Mouse (Mus musculus): ENCODE results near the gene Olfr1018. TPM values are rescaled to one million over a fixed set of nuclear protein-coding genes. Genes with fewer than 3 reads are reported as not detected.

Gene Olfr1018
- not detected for total RNA-seq (2023)

DNA sequence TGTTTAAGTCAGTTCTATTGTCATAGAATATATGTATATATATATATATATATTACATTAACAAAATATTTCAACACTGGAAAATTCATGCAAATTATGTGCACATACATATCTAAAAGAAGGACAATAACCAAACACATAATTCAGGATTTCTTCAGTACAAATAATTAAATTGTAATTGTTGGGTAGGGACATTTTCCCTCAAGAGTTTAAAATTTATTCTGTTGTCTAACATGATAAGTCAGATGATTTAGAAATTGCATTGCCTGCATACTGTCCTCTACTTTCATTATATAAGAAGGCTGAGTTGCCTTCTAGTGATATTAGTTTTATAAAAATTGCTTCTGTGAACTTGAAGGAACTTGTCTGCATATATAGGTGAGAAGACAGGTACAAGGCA, at the start of gene Olfr1018:
TSS of gene Olfr1018 (plus strand) at position 301 of the 400 bp plus-strand sequence.

DNA sequence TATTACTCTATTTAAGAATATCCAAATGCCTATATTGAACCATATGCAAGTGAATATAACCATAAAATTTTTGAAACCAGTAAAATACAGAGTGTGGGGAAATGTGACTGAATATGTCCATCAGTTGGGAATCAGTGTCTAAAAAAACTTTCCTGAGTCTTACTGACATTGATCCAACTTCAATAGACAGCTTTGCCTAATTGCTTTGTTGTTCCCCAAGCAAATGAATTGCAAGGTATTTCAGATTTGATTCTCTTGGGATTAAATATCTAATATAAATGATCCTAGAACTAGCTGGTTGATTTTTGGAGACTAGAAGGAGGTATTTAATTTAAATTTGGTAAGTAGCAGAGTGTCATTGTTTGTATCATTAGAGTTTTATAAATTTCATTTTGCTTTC, 45.9 kb upstream of the Olfr1018 start, which contains the start of gene Olfr1014:
TSS of gene Olfr1014 (plus strand) at position 301 of the 400 bp plus-strand sequence.

DNA sequence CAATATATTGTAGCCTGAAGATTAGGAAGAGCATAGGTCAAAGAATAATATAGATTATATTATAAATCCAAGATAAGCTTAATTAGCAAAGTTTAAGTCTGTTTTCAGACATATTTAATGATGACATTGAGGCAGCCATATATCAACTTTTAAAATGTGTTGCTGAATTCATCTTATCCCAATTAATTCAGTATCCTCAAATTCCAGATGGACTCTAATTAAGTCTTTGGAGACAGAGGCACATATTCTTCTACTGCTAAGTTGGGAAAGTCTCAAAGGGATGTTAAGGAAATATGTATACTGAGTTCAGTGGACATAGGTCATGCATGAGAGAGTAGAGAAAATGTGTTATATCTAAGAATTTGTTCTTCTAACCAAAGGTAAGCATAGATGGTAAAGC, 36.6 kb upstream of the Olfr1018 start, which contains the start of gene Olfr1015:
TSS of gene Olfr1015 (plus strand) at position 301 of the 400 bp plus-strand sequence.

GRCm38 (mm10) chr2:85802444-85802843, 15.8 kb upstream of the Olfr1018 start, which contains the start of gene Olfr1016:
Olfr1016 (minus strand) TSS chr2:85802544.

DNA sequence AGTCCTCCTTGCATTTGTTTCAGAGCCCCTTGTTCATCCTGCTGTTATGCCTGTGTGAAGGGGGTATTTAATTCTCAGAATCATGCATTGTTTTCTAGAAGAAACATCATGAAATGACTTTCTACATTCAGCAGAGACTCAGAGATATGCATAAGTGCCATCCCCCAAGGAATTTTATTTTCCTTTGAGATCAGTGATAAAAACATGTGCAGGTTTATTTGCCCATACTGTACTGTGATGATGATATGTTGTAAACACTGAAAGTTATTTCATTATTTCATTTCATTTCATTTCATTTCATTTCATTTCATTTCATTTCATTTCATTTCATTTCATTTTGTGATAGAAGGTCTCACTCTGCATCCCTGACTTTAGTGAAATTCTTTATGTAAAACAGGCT, 27.1 kb downstream of the Olfr1018 start, which contains the start of gene Olfr1019:
TSS of gene Olfr1019 (minus strand) at position 101 of the 400 bp plus-strand sequence.

DNA sequence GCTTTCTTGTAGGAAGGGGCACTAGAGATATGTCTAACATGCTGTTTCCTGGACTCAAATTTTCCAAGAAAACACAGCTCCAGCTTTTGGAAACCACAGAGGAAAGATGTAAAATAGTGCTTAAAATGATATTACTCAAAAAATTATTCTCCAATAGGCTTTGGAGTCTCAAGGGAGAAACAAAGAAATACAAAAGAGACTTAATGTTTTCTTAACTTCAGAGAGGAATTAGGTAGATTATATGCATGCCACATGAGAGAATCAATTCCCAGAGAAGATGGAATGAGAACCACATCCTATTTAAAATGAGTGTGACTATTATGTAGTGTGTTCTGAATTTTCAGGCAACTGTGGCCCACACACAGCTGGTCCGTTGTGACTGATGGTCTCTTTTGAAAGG, 28.5 kb downstream of the Olfr1018 start, which contains the start of gene Olfr1020:
TSS of gene Olfr1020 (plus strand) at position 301 of the 400 bp plus-strand sequence.

GRCm38 (mm10) chr2:85868294-85868693, 50.0 kb downstream of the Olfr1018 start, which contains the start of gene Olfr1022:
Olfr1022 (plus strand) TSS chr2:85868594.

Other genes starting within 250 kb of the Olfr1018 start
- gene Olfr996, start 239.3 kb upstream of the Olfr1018 start, total RNA-seq (2023): not detected
- gene Olfr998, start 229.5 kb upstream of the Olfr1018 start, total RNA-seq (2023): not detected
- not detected for gene Olfr1000, start 206.6 kb upstream of the Olfr1018 start, total RNA-seq (2023)
- not detected for gene Olfr1002, start 167.8 kb upstream of the Olfr1018 start, total RNA-seq (2023)
- not detected for gene Olfr154, start 154.0 kb upstream of the Olfr1018 start, total RNA-seq (2023)
- gene Olfr1006, start 139.7 kb upstream of the Olfr1018 start, total RNA-seq (2023): not detected
- not detected for gene Olfr1008, start 129.0 kb upstream of the Olfr1018 start, total RNA-seq (2023)
- not detected for gene Olfr1009, start 103.1 kb upstream of the Olfr1018 start, total RNA-seq (2023)
- not detected for gene Olfr1012, start 55.7 kb upstream of the Olfr1018 start, total RNA-seq (2023)
- gene Olfr1013, start 51.4 kb upstream of the Olfr1018 start, total RNA-seq (2023): not detected
- not detected for gene Olfr1014, start 45.8 kb upstream of the Olfr1018 start, total RNA-seq (2023)
- gene Olfr1015, start 36.5 kb upstream of the Olfr1018 start, total RNA-seq (2023): not detected
- gene Olfr1016, start 15.9 kb upstream of the Olfr1018 start, total RNA-seq (2023): not detected
- gene Olfr1019, start 27.0 kb downstream of the Olfr1018 start, total RNA-seq (2023): not detected
- not detected for gene Olfr1020, start 28.6 kb downstream of the Olfr1018 start, total RNA-seq (2023)
- gene Olfr1022, start 50.1 kb downstream of the Olfr1018 start, total RNA-seq (2023): not detected
- not detected for gene Olfr1023, start 67.2 kb downstream of the Olfr1018 start, total RNA-seq (2023)
- gene Olfr1024, start 86.6 kb downstream of the Olfr1018 start, total RNA-seq (2023): not detected
- not detected for gene Olfr1025-ps1, start 96.7 kb downstream of the Olfr1018 start, total RNA-seq (2023)
- not detected for gene Olfr1026, start 103.1 kb downstream of the Olfr1018 start, total RNA-seq (2023)
- gene Olfr1028, start 132.0 kb downstream of the Olfr1018 start, total RNA-seq (2023): not detected
- not detected for gene Olfr1029, start 155.4 kb downstream of the Olfr1018 start, total RNA-seq (2023)
- not detected for gene Olfr1030, start 160.8 kb downstream of the Olfr1018 start, total RNA-seq (2023)
- gene Olfr1031, start 171.8 kb downstream of the Olfr1018 start, total RNA-seq (2023): not detected
- gene Olfr1032, start 187.1 kb downstream of the Olfr1018 start, total RNA-seq (2023): not detected
- not detected for gene Olfr1033, start 202.2 kb downstream of the Olfr1018 start, total RNA-seq (2023)
- not detected for gene Olfr1034, start 227.4 kb downstream of the Olfr1018 start, total RNA-seq (2023)

Measured in CD4-positive naive resting alpha-beta T cell, adult 57 days (primary cell).